Mouse (Mus musculus): ENCODE measurements at regions not wholly inside any gene's neighbourhood (a gene's known extent, or its start where the extent isn't known, plus 50 kb on each side); places are given as distances from the start of the nearest gene placed in this dataset.

GRCm38 (mm10) chr5:102287131-102287530 lies 194.1 kb upstream of the Arhgap24 start:
- DNase-seq (ENCODE audit: low read depth, low spot score) = no peak

GRCm38 (mm10) chr5:102290866-102291265 lies 190.3 kb upstream of the Arhgap24 start:
- DNase-seq (ENCODE audit: low read depth, low spot score) = no peak

- no peak for DNase-seq (ENCODE audit: low read depth, low spot score)
Observed at GRCm38 (mm10) chr5:102295564-102295963, 185.6 kb upstream of the Arhgap24 start.

- DNase-seq (ENCODE audit: low read depth, low spot score) = no peak
Observed at GRCm38 (mm10) chr5:102306309-102306708, 174.9 kb upstream of the Arhgap24 start.

- DNase-seq (ENCODE audit: low read depth, low spot score) = no peak
Observed at GRCm38 (mm10) chr5:102306718-102307117, 174.5 kb upstream of the Arhgap24 start.

- DNase-seq (ENCODE audit: low read depth, low spot score) = no peak
Observed at GRCm38 (mm10) chr5:102311570-102311969, 169.6 kb upstream of the Arhgap24 start.

GRCm38 (mm10) chr5:102328197-102328784 lies 152.9 kb upstream of the Arhgap24 start:
- DNase-seq (ENCODE audit: low read depth, low spot score) = no peak

- DNase-seq (ENCODE audit: low read depth, low spot score) = no peak
Observed at GRCm38 (mm10) chr5:102333894-102334293, 147.3 kb upstream of the Arhgap24 start.

- no peak for DNase-seq (ENCODE audit: low read depth, low spot score)
Observed at GRCm38 (mm10) chr5:102334442-102335197, 146.6 kb upstream of the Arhgap24 start.

- DNase-seq (ENCODE audit: low read depth, low spot score) = no peak
Observed at GRCm38 (mm10) chr5:102366481-102366880, 114.7 kb upstream of the Arhgap24 start.

GRCm38 (mm10) chr5:102373309-102373971 lies 107.8 kb upstream of the Arhgap24 start:
- DNase-seq (ENCODE audit: low read depth, low spot score) = no peak

- no peak for DNase-seq (ENCODE audit: low read depth, low spot score)
Observed at GRCm38 (mm10) chr5:102373972-102374755, 107.0 kb upstream of the Arhgap24 start.

- no peak for DNase-seq (ENCODE audit: low read depth, low spot score)
Observed at GRCm38 (mm10) chr5:102375339-102375738, 105.9 kb upstream of the Arhgap24 start.

- DNase-seq (ENCODE audit: low read depth, low spot score) = no peak
Observed at GRCm38 (mm10) chr5:102393941-102394340, 87.2 kb upstream of the Arhgap24 start.

- DNase-seq (ENCODE audit: low read depth, low spot score) = no peak
Observed at GRCm38 (mm10) chr5:102395608-102396146, 85.5 kb upstream of the Arhgap24 start.

- no peak for DNase-seq (ENCODE audit: low read depth, low spot score)
Observed at GRCm38 (mm10) chr5:102399006-102399405, 82.2 kb upstream of the Arhgap24 start.

GRCm38 (mm10) chr5:102417642-102418041 lies 63.5 kb upstream of the Arhgap24 start:
- no peak for DNase-seq (ENCODE audit: low read depth, low spot score)

- DNase-seq (ENCODE audit: low read depth, low spot score) = no peak
Observed at GRCm38 (mm10) chr5:102419089-102419488, 62.1 kb upstream of the Arhgap24 start.

- DNase-seq (ENCODE audit: low read depth, low spot score) = no peak
Observed at GRCm38 (mm10) chr5:102424636-102425242, 56.5 kb upstream of the Arhgap24 start.

- DNase-seq (ENCODE audit: low read depth, low spot score) = no peak
Observed at GRCm38 (mm10) chr5:102428310-102428709, 52.9 kb upstream of the Arhgap24 start.
